Mouse (Mus musculus): ENCODE results near the gene Gm11541. TPM values are rescaled to one million over a fixed set of nuclear protein-coding genes. Genes with fewer than 3 reads are reported as not detected.
"Not testable (repeated sequence)": the region's sequence is repeated elsewhere in the genome, so short reads cannot be mapped to it uniquely, and the experiment has no call there.

Gm11541 gene
- total RNA-seq, 2 experiments from 2014 or later: not detected

DNA sequence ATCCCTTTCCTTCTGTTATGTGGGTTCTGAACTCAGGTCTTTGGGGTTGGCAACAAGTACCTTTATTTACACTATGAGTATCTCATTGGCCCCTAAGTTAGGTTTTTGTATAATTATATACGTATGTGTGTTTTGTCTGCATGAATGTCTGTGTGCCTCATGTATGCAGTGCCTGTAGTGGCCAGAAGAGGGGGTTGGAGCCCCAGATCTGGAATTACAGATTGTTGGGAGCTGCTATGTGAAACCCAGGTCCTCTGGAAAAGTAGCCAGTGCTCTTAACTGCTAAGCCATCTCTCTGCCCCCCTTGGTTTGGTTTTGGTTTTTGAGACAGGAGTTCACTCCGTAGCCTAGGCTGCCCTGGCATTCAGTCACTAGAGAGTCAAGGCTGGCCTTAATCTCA lies 7.2 kb downstream of the Gm11541 start:
- DNase-seq: no peak

GRCm38 (mm10) chr11:94695508-94695907 lies 8.8 kb downstream of the Gm11541 start:
- no peak for DNase-seq

DNA sequence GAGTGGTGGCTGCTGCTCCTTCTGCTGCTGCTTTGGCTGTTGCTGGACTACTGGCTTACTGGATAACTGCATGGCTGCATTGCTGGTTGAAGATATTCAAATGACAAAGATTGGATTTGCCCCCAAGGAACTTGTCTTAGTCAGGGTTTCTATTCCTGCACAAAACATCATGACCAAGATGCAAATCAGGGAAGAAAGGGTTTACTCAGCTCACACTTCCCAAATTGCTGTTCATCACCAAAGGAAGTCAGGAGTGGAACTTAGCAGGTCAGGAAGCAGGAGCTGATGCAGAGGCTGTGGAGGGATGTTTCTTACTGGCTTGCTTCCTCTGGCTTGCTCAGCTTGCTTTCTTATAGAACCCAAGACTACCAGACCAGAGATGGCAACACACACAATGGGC lies 11.8 kb downstream of the Gm11541 start:
- DNase-seq: not testable (repeated sequence)

DNA sequence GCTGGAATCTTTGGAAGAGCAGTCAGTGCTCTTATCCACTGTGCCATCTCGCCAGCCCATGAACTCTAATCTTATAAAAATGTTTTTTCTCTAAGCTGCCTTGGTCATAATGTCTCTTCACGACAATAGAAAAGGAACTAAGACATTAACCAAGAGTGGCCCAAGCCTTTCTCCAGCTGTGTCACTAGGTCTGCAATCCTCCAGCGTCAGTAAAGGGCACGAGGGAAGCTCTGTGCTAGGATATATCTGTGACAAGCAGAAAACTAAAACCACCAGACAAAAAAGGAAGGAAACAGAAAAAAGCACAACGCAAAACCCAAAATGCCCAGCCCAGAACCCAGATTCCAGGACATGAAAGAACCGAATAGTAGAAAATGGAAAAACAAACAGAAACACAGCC lies 17.1 kb downstream of the Gm11541 start:
- DNase-seq: no peak

GRCm38 (mm10) chr11:94682427-94682826 lies 21.9 kb downstream of the Gm11541 start:
- DNase-seq: no peak

GRCm38 (mm10) chr11:94681640-94682039 lies 22.7 kb downstream of the Gm11541 start:
- DNase-seq: no peak

DNA sequence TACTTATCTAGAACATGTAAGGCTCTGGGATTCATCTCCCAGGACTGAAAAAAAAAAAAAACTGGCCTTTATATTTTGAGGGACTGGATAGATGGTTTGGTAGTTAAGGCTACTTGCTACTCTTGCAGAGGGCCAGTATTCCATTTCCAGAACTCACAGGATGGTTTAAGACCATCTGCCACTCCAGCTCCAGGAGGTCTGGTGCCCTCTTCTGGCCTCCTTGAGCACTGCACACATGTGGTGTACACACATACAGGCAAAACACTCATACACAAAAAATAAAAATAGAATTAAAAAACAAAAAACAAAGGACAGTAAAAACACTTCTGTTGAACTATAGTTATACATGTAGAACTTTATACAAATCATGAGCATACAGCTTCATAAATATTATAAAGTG lies 23.7 kb downstream of the Gm11541 start:
- DNase-seq: no peak

- DNase-seq: no peak
Observed at GRCm38 (mm10) chr11:94677607-94678145, 26.6 kb downstream of the Gm11541 start.

DNA sequence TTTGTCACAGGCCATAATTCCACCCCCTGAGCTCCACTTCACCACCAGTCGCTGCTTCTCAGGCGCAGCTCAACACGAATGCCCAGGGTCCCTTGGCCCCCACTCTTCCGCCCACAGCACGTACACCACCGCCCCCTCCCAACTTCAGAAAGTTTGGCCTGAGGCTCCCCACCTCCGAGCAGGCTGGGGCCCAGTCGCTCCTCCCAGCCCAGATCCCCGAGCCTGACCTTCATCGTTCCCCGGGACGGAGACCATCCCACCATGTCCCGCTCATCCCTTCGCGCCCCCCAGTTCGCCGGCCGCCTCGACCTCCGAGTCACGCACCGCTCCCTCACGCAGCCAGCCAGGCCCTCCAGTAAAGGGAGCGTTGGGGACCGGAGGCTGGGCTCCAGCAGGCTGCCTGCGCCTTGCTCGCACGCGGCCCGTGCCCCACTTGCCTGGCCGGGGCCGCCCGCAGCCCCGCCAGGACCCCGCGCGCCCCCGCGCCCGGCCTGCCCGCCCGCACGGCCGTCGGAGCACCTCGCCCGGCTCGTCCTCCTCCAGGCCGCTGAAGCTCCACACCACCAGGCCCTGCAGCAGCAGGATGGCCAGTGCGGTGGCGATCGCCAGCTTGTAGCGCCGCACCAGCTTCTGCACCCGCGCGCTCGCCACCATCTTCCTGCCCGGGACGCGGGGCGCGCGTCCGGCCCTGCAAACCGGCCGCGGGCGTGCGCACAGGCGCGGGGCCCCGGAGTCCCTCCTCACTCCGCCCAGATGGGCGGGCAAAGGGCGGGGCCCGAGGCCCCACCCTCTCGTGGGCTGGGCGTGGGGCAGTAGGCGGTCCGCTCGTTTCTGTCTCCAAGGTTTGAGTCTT lies 27.3 kb downstream of the Gm11541 start, which contains the start of gene Xylt2:
Gene Xylt2, minus strand, starts transcription at position 762 of the 853 bp plus-strand sequence.
- DNase-seq: peak; percentile 90

DNA sequence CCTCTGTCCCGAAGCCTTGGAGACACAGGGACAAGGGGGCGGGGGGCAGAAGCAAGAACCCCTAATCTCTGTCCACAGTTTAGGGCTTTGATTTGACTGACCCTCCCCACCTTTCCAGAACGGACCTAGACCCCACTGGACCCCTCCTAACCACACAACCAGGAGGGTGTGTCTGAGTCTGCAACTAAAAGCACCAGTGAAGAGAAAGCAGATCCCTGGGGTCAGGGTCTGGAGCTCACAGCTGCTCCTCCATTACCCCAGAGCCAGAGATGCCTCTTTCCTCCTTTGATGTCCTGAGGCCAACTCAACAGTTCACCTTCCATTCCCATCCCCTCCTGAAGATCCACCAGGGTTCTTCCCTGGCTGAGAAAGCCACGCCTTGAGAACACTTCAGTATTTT lies 28.0 kb downstream of the Gm11541 start:
- no peak for DNase-seq

DNA sequence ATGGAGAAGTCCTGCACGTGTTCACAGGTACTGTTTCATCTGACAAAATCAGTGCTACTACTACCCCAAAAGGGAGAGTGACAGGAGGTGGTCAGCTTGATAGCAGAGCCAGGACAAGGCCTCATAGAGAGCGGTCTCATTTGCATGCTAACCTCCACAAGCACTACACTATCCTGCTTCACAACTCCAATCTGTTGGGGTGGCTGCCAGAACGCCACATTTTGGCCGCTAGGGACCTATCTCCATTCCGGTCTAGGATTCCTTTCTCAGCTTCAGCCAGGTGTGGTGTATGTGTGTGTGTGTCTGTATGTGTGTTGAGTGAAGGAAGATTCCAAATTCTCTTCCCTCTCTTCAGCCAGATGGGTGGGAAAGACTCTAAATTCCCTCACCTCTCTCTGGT lies 28.9 kb downstream of the Gm11541 start:
- DNase-seq: no peak

DNA sequence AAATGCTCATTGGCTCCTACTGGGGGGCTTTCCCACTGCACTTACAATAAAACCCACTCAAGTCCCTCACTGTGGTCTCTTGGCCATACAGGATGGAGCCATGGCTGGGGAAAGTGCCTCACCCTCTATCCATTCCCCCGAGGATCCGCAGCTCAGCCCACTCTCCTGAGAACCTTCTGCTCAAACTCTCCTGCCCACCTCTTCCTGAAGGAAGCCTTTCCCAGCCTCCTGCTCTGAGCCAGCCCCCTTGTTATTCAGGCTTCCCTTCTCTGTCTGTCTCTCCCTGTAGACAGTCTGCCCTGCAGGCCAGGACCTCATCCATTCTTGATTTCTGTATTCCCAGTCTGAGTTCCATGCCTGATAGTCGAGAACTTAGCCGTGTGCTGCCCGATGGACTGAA lies 29.3 kb downstream of the Gm11541 start:
- no peak for DNase-seq

GRCm38 (mm10) chr11:94665281-94665680 lies 39.0 kb downstream of the Gm11541 start:
- DNase-seq: no peak

- DNase-seq: no peak
Observed at GRCm38 (mm10) chr11:94661344-94661743, 43.0 kb downstream of the Gm11541 start.

GRCm38 (mm10) chr11:94653663-94654436 lies 50.4 kb downstream of the Gm11541 start, which contains the start of the genes Mrpl27 and Eme1:
TSS of gene Mrpl27 (plus strand) at chr11:94653767.
TSS of gene Eme1 (minus strand) at chr11:94653964.
- DNase-seq: peak; percentile 84 to 87

DNA sequence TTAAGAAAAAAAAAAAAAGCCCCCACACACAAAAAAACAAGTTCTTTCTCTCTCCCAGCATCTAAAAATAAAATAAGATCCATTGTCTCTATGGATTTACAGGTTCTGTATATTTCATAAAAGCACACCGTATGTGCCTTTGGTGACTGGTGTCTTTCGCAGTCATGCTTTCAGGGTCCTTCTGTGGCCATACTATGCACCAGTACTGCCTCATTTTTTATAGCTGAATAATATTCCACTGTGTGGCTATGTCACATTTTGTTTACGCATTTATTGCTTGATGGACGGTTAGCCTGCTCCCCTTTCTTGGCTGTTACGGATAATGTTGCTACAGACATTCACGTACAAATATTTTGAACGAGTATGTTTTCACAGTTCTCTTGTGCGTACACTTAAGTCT lies 51.3 kb downstream of the Gm11541 start:
- DNase-seq: no peak

GRCm38 (mm10) chr11:94651241-94651640 lies 53.1 kb downstream of the Gm11541 start:
- DNase-seq: not testable (repeated sequence)

- DNase-seq: no peak
Observed at GRCm38 (mm10) chr11:94646457-94646856, 57.8 kb downstream of the Gm11541 start.

Other genes starting within 250 kb of the Gm11541 start
- 10 to 100 TPM; 65.7 to 81.0 TPM for gene Cacna1g, start 230.3 kb downstream of the Gm11541 start, total RNA-seq (2021)
- gene Spata20, start 218.3 kb downstream of the Gm11541 start, total RNA-seq (2021): under 1 TPM in 1 of 2 experiments, not detected in 1; 0.45 TPM
- 1 to 10 TPM; 1.4 to 1.8 TPM for gene Epn3, start 204.5 kb downstream of the Gm11541 start, total RNA-seq (2021)
- gene Mycbpap, start 182.8 kb downstream of the Gm11541 start, total RNA-seq (2021): 1 to 10 TPM; 2.8 to 3.6 TPM
- gene Rsad1, start 155.2 kb downstream of the Gm11541 start, total RNA-seq (2021): 1 to 10 TPM; 9.0 to 9.8 TPM
- gene Chad, start 139.5 kb downstream of the Gm11541 start, total RNA-seq (2021): under 1 TPM; 0.27 to 0.53 TPM
- 10 to 100 TPM; 15.1 to 17.1 TPM for gene Acsf2, start 102.6 kb downstream of the Gm11541 start, total RNA-seq (2021)
- gene Lrrc59, start 74.7 kb downstream of the Gm11541 start, total RNA-seq (2021): 10 to 100 TPM; 78.7 to 81.1 TPM
- gene Mrpl27, start 50.7 kb downstream of the Gm11541 start, total RNA-seq (2021): 10 to 100 TPM; 67.1 to 68.9 TPM
- not detected for gene Eme1, start 50.5 kb downstream of the Gm11541 start, total RNA-seq (2021)
- 10 to 100 TPM; 23.0 to 26.1 TPM for gene Xylt2, start 27.0 kb downstream of the Gm11541 start, total RNA-seq (2021)
- gene Cdc34b, start 37.3 kb upstream of the Gm11541 start, total RNA-seq (2021): under 1 TPM in 1 of 2 experiments, not detected in 1; 0.53 TPM
- gene Tmem92, start 78.2 kb upstream of the Gm11541 start, total RNA-seq (2021): not detected
- gene Col1a1, start 231.7 kb upstream of the Gm11541 start, total RNA-seq (2021): 10 to 100 TPM; 12.0 to 18.6 TPM